Mouse (Mus musculus) olfactory bulb, adult 2 months (tissue): ENCODE results near the gene Aspscr1.

Source experiments
- CTCF ChIP-seq: fragments of 200-500 bp; IDR thresholded peaks from 2 replicates; pipeline ENCODE4 v1.5.1; 2012; ENCODE audit warnings: low read depth, mild to moderate bottlenecking, low read length, moderate library complexity; ENCODE audit not compliant: insufficient read depth
- POLR2A ChIP-seq: fragments of 200-500 bp; IDR thresholded peaks from 2 replicates; pipeline ENCODE4 v1.6.1; 2012; ENCODE audit warnings: mild to moderate bottlenecking, low read depth, low read length, moderate library complexity; ENCODE audit not compliant: insufficient read depth

GRCm38 (mm10) chr11:120719242-120719641 is 46.5 kb downstream of the Aspscr1 start:
- TF ChIP-seq CTCF (no peak), POLR2A (no peak)
